Mouse (Mus musculus) limb, embryonic 14.5 days (tissue): ENCODE results near the gene Enthd1. TPM values are rescaled to one million over a fixed set of nuclear protein-coding genes. Genes with fewer than 3 reads are reported as not detected.

ENCODE experiments used
- ATAC-seq: fragments of 200-750 bp; cut with Nextera tagmentation; 2 replicates; pipeline ENCODE4 v1.8.0; 2017; ENCODE audit warnings: low read depth, moderate number of reproducible peaks, moderate TSS enrichment; ENCODE audit not compliant: low FRiP score
- DNase-seq: peaks from one replicate; pipeline ENCODE4 v3.0.0-alpha.2; 2015; ENCODE audit warnings: low spot score
- H3K27ac ChIP-seq: fragments of 300-500 bp; sonication (generic); replicated peaks from 2 replicates; pipeline ENCODE4 v1.5.1; 2014; ENCODE audit warnings: low read depth, mild to moderate bottlenecking, low read length, moderate library complexity, mixed read lengths
- H3K27me3 ChIP-seq: fragments of 300-500 bp; sonication (generic); 2 replicates; pipeline ENCODE4 v1.6.1; 2014; ENCODE audit warnings: low read length, mixed read lengths; ENCODE audit not compliant: control insufficient read depth, insufficient read depth
- H3K36me3 ChIP-seq: fragments of 300-500 bp; sonication (generic); 2 replicates; pipeline ENCODE4 v1.6.1; 2014; ENCODE audit warnings: mild to moderate bottlenecking, low read length, moderate library complexity, mixed read lengths; ENCODE audit not compliant: control insufficient read depth, insufficient read depth
- H3K4me1 ChIP-seq: fragments of 300-500 bp; sonication (generic); 2 replicates; pipeline ENCODE4 v1.6.1; 2014; ENCODE audit warnings: antibody characterized with exemption, low read length, mixed read lengths; ENCODE audit not compliant: control insufficient read depth, insufficient read depth
- H3K4me2 ChIP-seq: fragments of 300-500 bp; sonication (generic); replicated peaks from 2 replicates; pipeline ENCODE4 v1.6.1; 2014; ENCODE audit warnings: low read depth, mild to moderate bottlenecking, low read length, moderate library complexity; ENCODE audit not compliant: severe bottlenecking
- H3K4me3 ChIP-seq: fragments of 300-500 bp; sonication (generic); replicated peaks from 2 replicates; pipeline ENCODE4 v1.5.1; 2014; ENCODE audit warnings: low read length
- H3K9ac ChIP-seq: fragments of 300-500 bp; sonication (generic); 2 replicates; pipeline ENCODE4 v1.6.1; 2014; ENCODE audit warnings: mild to moderate bottlenecking, low read depth, low read length, moderate library complexity; ENCODE audit not compliant: severe bottlenecking
- H3K9me3 ChIP-seq: fragments of 300-500 bp; sonication (generic); 2 replicates; pipeline ENCODE4 v1.6.1; 2016; ENCODE audit warnings: low read length; ENCODE audit not compliant: control insufficient read depth
- POLR2A ChIP-seq: fragments of 200-500 bp; IDR thresholded peaks from 2 replicates; pipeline ENCODE4 v1.8.0; 2012; ENCODE audit warnings: inconsistent platforms, mild to moderate bottlenecking, moderate library complexity, borderline replicate concordance; ENCODE audit not compliant: insufficient read depth, insufficient read length; ENCODE audit errors: extremely low read depth
- WGBS: fragments of 180-500 bp; shearing (Covaris S2); extraction: QIAGEN DNeasy Blood & Tissue Kit; methylation state at CpG from one replicate; pipeline ENCODE4 v1.1.7; 2014; 5-methylcytosine and 5-hydroxymethylcytosine counted together
- polyA plus RNA-seq, 2 experiments: library from polyadenylated mRNA; depleted of rRNA in 1 of 2; stranded (reverse) in 1 of 2; unstranded in 1 of 2; fragments of >200 nt; fragmentation: Nextera tagmentation in 1 of 2; extraction: Ambion mirVana in 1 of 2; gene quantifications; 2 replicates each; pipeline versions ENCODE4 v1.2.1 to v1.2.3; 2012 to 2014

Enthd1 gene
- polyA plus RNA-seq, 2 experiments = 0.04 TPM; not detected in 1

DNA sequence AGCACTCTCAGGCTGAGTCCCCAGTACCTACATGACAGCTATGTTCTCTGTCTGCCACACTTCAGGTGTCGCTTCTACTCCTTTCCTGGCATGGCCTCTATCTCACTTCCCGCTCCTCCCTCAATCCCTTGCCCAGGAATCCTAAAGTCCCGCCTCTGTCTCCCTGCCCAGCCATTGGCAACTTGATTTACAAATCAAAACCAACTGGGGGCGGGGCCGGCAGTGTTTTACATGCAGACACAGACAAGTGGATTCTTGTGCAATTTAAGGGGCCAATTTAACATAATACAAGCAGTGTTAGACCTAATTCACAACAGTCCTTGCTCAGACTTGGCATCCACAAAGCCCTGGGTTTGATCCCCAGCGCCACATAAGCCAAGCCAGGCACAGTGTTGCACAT lies 39.1 kb upstream of the Enthd1 start:
- Histone ChIP-seq H3K4me3 (no peak overlapping the region), H3K4me1 (peaks cover 12% of the 10 kb centered on the region; the same call in 1 of the 2 replicates), H3K27me3 (no peaks in the 10 kb centered on the region), H3K9me3 (no peaks in the 10 kb centered on the region), H3K36me3 (no peaks in the 10 kb centered on the region), H3K4me2 (no peak overlapping the region), H3K27ac (no peak overlapping the region), H3K9ac (no peak overlapping the region)
- no peak for DNase-seq
- ATAC-seq = no peak
- WGBS = 89% methylated on average over 6 of the region's 6 CpGs
- no peak for TF ChIP-seq POLR2A

DNA sequence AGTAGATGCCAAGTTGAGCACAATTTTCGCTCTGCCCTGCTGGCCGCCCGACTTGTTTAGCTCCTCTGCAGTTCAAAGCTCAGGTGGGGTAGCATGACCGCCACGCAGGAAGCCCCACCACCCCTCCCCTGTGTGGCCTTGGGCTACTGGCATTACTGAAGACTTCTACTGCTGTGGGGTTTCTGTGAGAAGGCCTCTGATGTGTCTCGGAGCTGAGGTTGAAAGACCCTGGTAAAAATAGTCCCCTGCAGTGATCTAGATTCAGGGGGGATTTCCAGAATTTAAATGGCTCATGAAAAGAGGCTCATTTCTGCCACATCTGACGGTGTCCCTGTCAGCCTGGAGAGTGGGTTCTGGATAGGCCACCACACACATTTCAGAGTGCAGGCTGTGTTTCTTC lies 37.5 kb upstream of the Enthd1 start:
- no peak for DNase-seq
- no peak overlapping the region for H3K4me2 ChIP-seq
- H3K4me3 ChIP-seq = no peak overlapping the region
- no peak for TF ChIP-seq POLR2A
- no peak overlapping the region for H3K9ac ChIP-seq
- H3K36me3 ChIP-seq = no peaks in the 10 kb centered on the region
- no peaks in the 10 kb centered on the region for H3K9me3 ChIP-seq
- ATAC-seq = no peak
- 34% methylated on average over 7 of the region's 7 CpGs for WGBS
- H3K27ac ChIP-seq = no peak overlapping the region
- peaks cover 11% of the 10 kb centered on the region; the same call in 1 of the 2 replicates for H3K4me1 ChIP-seq
- H3K27me3 ChIP-seq = no peaks in the 10 kb centered on the region

DNA sequence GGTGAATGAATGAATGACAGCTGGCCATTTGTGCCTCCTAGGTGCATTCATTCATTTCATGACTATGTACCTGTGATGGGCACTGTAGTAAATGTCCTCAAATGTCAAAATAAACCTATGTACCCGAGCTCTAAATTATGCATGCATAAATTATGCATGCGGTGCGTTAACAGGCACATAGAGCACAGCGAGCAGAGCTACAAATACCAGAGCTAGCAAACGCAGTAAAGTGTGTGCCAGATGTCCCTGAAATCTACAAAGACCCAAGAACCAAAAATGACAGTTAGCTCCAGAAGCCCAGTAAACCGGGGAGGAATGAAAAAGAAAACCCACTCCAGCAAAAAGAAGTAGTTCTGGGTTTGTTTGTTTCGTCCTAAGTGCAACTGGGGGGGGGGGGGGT lies 36.5 kb upstream of the Enthd1 start:
- Histone ChIP-seq H3K4me1 (peaks cover 11% of the 10 kb centered on the region; the same call in 1 of the 2 replicates), H3K27me3 (no peaks in the 10 kb centered on the region), H3K9ac (no peak overlapping the region), H3K4me2 (no peak overlapping the region), H3K4me3 (no peak overlapping the region), H3K9me3 (no peaks in the 10 kb centered on the region), H3K27ac (no peak overlapping the region), H3K36me3 (no peaks in the 10 kb centered on the region)
- ATAC-seq (no peak), DNase-seq (no peak)
- no peak for TF ChIP-seq POLR2A
- WGBS = 43% methylated on average over 7 of the region's 7 CpGs

DNA sequence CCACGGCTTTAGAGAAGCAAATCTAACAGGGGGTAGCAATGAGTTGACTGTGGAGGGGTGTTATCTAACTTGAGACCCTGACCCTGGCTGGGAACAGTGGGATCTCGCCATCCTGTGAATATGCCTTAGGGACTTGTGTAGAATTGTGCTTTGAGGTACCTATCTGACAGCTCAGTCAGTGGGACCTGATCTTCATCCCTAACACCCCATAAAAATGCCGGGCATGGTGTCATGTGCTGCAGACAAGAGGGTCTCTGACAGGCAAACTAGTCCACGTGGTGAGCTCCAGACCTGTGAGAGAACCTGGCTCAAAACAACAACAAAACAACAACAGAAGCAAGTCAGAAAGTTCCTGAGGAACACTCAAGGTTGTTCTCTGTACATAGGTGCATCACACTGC lies 34.9 kb upstream of the Enthd1 start:
- no peaks in the 10 kb centered on the region for H3K36me3 ChIP-seq
- no peaks in the 10 kb centered on the region for H3K9me3 ChIP-seq
- peaks cover 14% of the 10 kb centered on the region; the same call in 1 of the 2 replicates for H3K4me1 ChIP-seq
- ATAC-seq = no peak
- no peak overlapping the region for H3K4me3 ChIP-seq
- no peak overlapping the region for H3K27ac ChIP-seq
- H3K9ac ChIP-seq = no peak overlapping the region
- DNase-seq = no peak
- 28% methylated on average over 4 of the region's 4 CpGs for WGBS
- no peaks in the 10 kb centered on the region for H3K27me3 ChIP-seq
- H3K4me2 ChIP-seq = no peak overlapping the region
- TF ChIP-seq POLR2A = no peak

DNA sequence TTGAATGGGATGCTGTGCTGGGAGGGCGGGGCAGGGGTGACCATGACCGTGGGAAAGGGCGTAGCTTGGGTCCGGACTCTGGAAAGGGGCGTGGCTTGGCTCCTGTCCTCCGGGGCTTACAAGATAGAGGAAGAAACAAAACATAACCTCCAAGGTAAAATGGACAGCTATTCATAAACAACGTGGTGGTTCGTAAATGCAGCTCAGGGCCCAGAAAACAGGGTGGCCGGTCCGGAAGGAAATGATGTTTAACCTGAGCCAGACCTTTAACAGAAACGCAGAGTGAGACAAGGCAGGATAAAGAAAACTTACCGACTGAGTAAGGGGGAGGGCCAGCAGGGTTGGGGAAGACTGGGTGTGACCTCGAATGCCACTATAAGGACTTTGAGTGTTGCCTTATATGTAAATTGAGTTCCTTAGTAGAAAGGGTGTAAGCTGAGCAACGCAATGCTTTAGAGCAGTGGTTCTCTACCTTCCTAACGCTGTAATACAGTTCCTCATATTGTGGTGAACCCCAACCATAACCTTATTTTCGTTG lies 34.3 kb upstream of the Enthd1 start:
- TF ChIP-seq POLR2A = no peak

More for the DNA sequence above, 34.3 kb upstream of the Enthd1 start:
- no peaks in the 10 kb centered on the region for H3K27me3 ChIP-seq
- H3K9me3 ChIP-seq = no peaks in the 10 kb centered on the region
- WGBS = 33% methylated on average over 16 of the region's 16 CpGs
- no peak for DNase-seq
- H3K4me3 ChIP-seq = no peak overlapping the region
- ATAC-seq = no peak
- H3K36me3 ChIP-seq = no peaks in the 10 kb centered on the region
- peaks cover 14% of the 10 kb centered on the region; the same call in 1 of the 2 replicates for H3K4me1 ChIP-seq
- no peak overlapping the region for H3K9ac ChIP-seq
- no peak overlapping the region for H3K27ac ChIP-seq
- H3K4me2 ChIP-seq = peak overlapping the region; percentile 29; the same call in 1 of the 2 replicates
